Mouse (Mus musculus) myocyte (in vitro differentiated cells): Measurements from ENCODE around the gene Ppp2r5e.

Experiments used
- E2F4 ChIP-seq: IDR thresholded peaks from one replicate; pipeline ENCODE4 v1.6.1; 2011; ENCODE audit warnings: mild to moderate bottlenecking, control low read depth, moderate library complexity; ENCODE audit not compliant: insufficient read depth
- MAX ChIP-seq: IDR thresholded peaks from one replicate; pipeline ENCODE4 v1.6.1; 2011; ENCODE audit warnings: low read depth, mild to moderate bottlenecking, control low read depth
- MYOG ChIP-seq, 3 experiments: IDR thresholded peaks; one replicate each; pipeline ENCODE4 v1.6.1; 2011; ENCODE audit warnings: control low read depth in 2 of 3, low read depth in 2 of 3, mild to moderate bottlenecking in 2 of 3; ENCODE audit not compliant: insufficient read length in 2 of 3, control insufficient read depth in 1 of 3, insufficient read depth in 1 of 3
- POLR2A ChIP-seq: IDR thresholded peaks from one replicate; pipeline ENCODE4 v1.6.1; 2011; ENCODE audit warnings: low read depth, mild to moderate bottlenecking, control low read depth, moderate library complexity; ENCODE audit not compliant: insufficient read length
- POLR2AphosphoS2 ChIP-seq: IDR thresholded peaks from one replicate; pipeline ENCODE4 v1.6.1; 2011; ENCODE audit warnings: low read depth, control low read depth; ENCODE audit not compliant: insufficient read length
- REST ChIP-seq: IDR thresholded peaks from one replicate; pipeline ENCODE4 v1.6.1; 2011; ENCODE audit warnings: mild to moderate bottlenecking, control low read depth, moderate library complexity; ENCODE audit not compliant: insufficient read depth, insufficient read length
- TCF12 ChIP-seq: IDR thresholded peaks from one replicate; pipeline ENCODE4 v1.6.1; 2011; ENCODE audit warnings: mild to moderate bottlenecking, control low read depth; ENCODE audit not compliant: poor library complexity, insufficient read depth, severe bottlenecking
- TCF3 ChIP-seq: IDR thresholded peaks from one replicate; pipeline ENCODE4 v1.6.1; 2011; ENCODE audit warnings: low read depth, control low read depth; ENCODE audit not compliant: insufficient read length

DNA sequence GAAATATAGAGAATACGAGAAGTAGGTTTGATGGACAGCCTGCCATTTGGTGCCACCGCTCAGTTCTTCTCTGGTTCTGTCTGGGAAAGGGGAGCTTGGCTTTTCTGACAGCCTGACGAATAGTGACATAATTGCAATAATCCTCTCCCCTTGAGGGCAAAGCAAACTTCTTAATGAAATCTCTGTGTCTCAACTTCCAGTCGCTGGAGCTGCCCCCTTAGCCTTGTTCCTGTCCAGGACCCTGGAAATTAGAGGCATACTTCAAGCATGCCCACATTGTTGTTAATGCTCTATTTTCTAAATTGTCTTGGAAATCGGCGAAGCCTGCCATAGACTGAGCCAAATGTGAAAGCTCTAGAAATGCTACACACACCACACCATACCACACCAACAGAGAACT is 167.3 kb downstream of the Ppp2r5e start:
- TF ChIP-seq POLR2A, result no peak
- TF ChIP-seq POLR2AphosphoS2, result no peak
- TF ChIP-seq REST, result no peak
- no peak for TF ChIP-seq E2F4
- TF ChIP-seq MYOG (IDR thresholded peaks at IDR 0.05; ENCODE audit: control insufficient read depth in 1 of 3, insufficient read depth in 1 of 3, insufficient read length in 2 of 3, low read depth in 2 of 3), result no peak
- no peak for TF ChIP-seq MAX
- TF ChIP-seq TCF12, result no peak
- TF ChIP-seq TCF3, result no peak
